Mouse (Mus musculus): Measurements from ENCODE around the gene Ccdc51. TPM values are rescaled to one million over a fixed set of nuclear protein-coding genes. Genes with fewer than 3 reads are reported as not detected.
A peak's percentile ranks its signal among the peaks of the same experiment; 100 is the strongest.

Gene Ccdc51
- polyA plus RNA-seq, 1 experiment from 2014 or later = 14.3 TPM

DNA sequence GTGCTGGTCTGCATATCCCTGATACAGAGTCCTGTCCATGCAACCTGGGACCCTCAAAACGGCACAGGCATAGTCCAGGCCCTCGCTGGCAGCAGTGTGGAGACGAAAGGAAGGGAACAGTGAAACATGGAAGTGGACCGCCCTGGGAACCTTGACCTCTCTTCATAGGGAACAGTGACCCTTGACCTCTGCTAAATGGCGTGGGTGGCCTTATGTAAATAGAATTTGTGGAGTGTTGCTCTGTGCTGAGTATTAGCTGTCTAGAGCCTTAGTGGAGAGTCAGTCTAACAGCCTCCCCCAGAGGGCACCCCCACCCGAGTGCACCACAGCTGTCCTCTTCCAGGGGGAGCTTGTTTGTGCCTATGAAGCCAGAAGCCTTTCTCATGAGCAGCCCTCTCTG, 10.5 kb downstream of the Ccdc51 start:
- H3K36me3 ChIP-seq (replicated peaks) = no peaks in the 10 kb centered on the region; the same call in 1 of the 2 replicates

DNA sequence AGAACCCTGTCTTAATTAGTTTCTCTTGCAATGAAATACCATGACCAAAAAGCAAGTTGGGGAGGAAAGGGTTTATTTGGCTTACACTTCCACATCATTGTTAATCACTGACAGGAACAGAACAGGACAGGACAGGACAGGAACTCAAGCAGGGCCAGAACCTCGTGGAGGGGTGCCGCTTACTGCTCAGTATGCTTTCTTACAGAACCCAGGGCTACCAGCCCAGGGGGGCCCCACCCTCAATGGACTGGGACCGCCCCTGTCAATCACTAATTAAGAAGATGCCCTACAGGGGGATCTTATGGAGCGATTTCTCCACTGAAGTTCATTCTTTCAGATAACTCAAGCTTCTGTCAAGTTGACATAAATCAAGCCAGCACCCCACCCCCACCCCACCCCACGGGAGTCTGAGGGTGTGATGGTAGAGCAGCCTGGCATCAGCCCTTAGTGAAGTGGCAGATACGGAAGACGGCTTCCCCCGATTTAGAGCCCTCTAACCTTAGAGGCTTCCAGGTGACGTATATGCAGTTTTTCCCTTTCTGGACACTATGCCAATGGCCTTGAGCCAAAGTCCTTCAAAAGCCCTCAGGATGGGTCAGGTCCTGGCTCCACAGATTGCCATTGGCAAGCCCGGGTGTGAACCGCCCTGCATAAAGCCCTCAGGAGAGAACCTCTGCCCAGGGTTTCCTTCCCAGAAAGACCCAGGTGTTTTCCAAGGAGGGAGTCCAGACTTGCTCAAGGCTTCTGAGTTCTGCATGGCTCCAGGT, 11.7 kb downstream of the Ccdc51 start:
- H3K4me2 ChIP-seq = peak overlapping the region; percentile 85
- no peaks in the 10 kb centered on the region for H3K27me3 ChIP-seq (replicated peaks)
- H3K27ac ChIP-seq = peak overlapping the region; percentile 99
- peak overlapping the region; percentile 87 for H3K9ac ChIP-seq
- peaks cover 42% of the 10 kb centered on the region for H3K4me1 ChIP-seq
- 20% methylated on average over 11 of the region's 11 CpGs for WGBS
- peak overlapping the region; percentile 83 for H3K4me3 ChIP-seq
- ATAC-seq (replicated peaks) = no peak
- no peaks in the 10 kb centered on the region for H3K9me3 ChIP-seq
- H3K36me3 ChIP-seq (replicated peaks) = no peaks in the 10 kb centered on the region; the same call in 1 of the 2 replicates

More for the DNA sequence above, 10.5 kb downstream of the Ccdc51 start:
- Histone ChIP-seq H3K27me3 (replicated peaks) (no peaks in the 10 kb centered on the region), H3K27ac (no peak overlapping the region), H3K4me3 (no peak overlapping the region), H3K4me1 (peaks cover 30% of the 10 kb centered on the region), H3K9me3 (no peaks in the 10 kb centered on the region), H3K4me2 (no peak overlapping the region), H3K9ac (no peak overlapping the region)
- WGBS = 38% methylated on average over 6 of the region's 6 CpGs
- no peak for ATAC-seq (replicated peaks)

DNA sequence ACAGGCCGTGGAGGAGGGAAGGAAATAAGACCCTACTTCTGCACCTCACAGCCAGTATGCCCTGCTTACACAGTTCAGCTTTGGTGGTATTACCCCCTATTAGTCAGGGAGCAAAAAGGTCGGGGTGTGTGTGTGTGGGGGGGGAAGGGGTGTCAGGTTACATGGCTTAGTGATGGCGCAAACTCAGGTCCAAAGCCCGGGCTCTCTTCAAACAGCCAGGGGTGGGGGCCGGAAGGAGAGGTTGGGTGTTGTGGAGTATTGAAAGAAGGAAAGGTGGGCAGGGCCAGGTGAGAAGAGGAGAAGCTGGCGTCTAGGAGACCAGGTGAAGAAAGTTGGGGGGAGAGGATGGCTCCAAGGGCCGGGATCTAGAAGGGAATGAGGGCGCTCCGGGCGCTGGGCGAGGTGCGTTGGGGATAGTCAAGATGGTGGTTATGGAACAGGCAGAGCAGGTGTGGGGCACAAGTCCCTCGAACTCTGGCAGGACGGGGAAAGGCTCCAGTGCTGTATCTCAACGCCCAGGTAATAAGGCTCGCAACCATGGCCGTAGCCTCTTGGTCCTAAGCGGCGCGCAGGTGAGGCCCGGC, 12.4 kb downstream of the Ccdc51 start:
- no peaks in the 10 kb centered on the region for H3K9me3 ChIP-seq
- H3K9ac ChIP-seq = peak overlapping the region; percentile 87
- peak overlapping the region; percentile 83 for H3K4me3 ChIP-seq
- WGBS = under 1% methylated on average over 21 of the region's 21 CpGs
- H3K4me2 ChIP-seq = peak overlapping the region; percentile 85
- peaks cover 2% of the 10 kb centered on the region; the same call in 1 of the 2 replicates for H3K36me3 ChIP-seq (replicated peaks)
- ATAC-seq (replicated peaks) = peak; percentile 2
- peaks cover 48% of the 10 kb centered on the region for H3K4me1 ChIP-seq
- peak overlapping the region; percentile 99 for H3K27ac ChIP-seq
- no peaks in the 10 kb centered on the region for H3K27me3 ChIP-seq (replicated peaks)

- Histone ChIP-seq H3K9me3 (no peaks in the 10 kb centered on the region), H3K36me3 (replicated peaks) (peaks cover 2% of the 10 kb centered on the region; the same call in 1 of the 2 replicates), H3K9ac (peak within 1 kb of the TSS; percentile 87), H3K27me3 (replicated peaks) (no peaks in the 10 kb centered on the region), H3K4me2 (peak within 1 kb of the TSS; percentile 85), H3K4me1 (peaks cover 49% of the 10 kb centered on the region), H3K4me3 (peak within 1 kb of the TSS; percentile 83), H3K27ac (peak within 1 kb of the TSS; percentile 99)
- ATAC-seq (replicated peaks) = peak; percentile 70
- WGBS = under 1% methylated on average over 86 of the region's 102 CpGs
These were observed 13.1 kb downstream of the Ccdc51 start, which contains the start of gene Plxnb1 for GRCm38 (mm10) chr9:109095137-109095982. Gene Plxnb1, plus strand, starts transcription at chr9:109095389.

DNA sequence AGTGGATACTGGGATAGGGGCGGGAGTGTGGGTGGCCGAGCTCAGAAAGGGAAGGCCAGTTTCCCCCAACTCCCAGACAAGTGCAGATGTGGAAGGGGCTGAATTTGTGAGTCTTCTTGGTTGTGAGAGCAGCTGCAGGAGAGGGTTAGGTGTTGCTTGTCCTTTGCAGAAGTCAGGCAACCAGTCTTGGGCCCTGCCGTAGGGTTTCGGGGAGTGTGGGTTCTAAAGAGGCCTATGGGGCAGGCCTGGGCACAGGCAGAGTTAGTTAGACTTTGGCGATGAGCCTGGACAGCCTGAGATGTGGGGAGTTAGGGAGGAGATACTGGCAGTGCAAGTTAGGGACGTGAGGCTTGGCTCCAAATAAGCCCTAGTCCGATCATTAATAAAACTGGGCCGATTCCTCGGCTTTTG, 14.0 kb downstream of the Ccdc51 start:
- no peak; the same call in 1 of the 2 replicates for ATAC-seq (replicated peaks)
- H3K27ac ChIP-seq = peak overlapping the region; percentile 99
- peak overlapping the region; percentile 83 for H3K4me3 ChIP-seq
- peak overlapping the region; percentile 87 for H3K9ac ChIP-seq
- WGBS = 5% methylated on average over 9 of the region's 9 CpGs
- H3K27me3 ChIP-seq (replicated peaks) = no peaks in the 10 kb centered on the region
- peaks cover 49% of the 10 kb centered on the region for H3K4me1 ChIP-seq
- H3K36me3 ChIP-seq (replicated peaks) = peaks cover 2% of the 10 kb centered on the region; the same call in 1 of the 2 replicates
- H3K9me3 ChIP-seq = no peaks in the 10 kb centered on the region
- H3K4me2 ChIP-seq = peak overlapping the region; percentile 85

DNA sequence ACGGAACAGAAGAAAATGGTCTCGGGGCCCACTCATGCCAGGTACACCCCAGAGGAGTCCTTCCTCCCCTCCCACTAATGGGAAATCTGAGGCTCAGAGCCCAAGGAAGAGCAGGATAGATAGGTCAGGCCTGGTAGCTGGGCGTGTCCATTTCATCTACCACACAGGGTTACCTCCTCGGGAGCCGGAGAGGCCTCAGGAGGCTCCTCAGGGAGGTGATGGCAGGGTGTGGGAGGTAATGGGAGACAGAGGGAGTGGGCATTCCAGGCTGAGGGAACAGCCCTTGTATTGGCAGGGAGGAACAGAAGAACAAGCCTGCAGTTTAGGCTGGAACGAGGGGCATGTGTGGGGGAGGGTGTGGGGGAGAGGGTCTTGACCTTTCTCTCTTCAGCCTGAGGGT, 14.6 kb downstream of the Ccdc51 start:
- 6% methylated on average over 6 of the region's 6 CpGs for WGBS
- Histone ChIP-seq H3K4me1 (peaks cover 49% of the 10 kb centered on the region), H3K4me3 (peak overlapping the region; percentile 83), H3K27me3 (replicated peaks) (no peaks in the 10 kb centered on the region), H3K36me3 (replicated peaks) (0 out of 2 replicates have a peak, but pooled peaks cover 2% of the 10 kb centered on the region), H3K27ac (peak overlapping the region; percentile 99), H3K9me3 (no peaks in the 10 kb centered on the region), H3K4me2 (peak overlapping the region; percentile 85), H3K9ac (peak overlapping the region; percentile 87)
- ATAC-seq (replicated peaks) = no peak

DNA sequence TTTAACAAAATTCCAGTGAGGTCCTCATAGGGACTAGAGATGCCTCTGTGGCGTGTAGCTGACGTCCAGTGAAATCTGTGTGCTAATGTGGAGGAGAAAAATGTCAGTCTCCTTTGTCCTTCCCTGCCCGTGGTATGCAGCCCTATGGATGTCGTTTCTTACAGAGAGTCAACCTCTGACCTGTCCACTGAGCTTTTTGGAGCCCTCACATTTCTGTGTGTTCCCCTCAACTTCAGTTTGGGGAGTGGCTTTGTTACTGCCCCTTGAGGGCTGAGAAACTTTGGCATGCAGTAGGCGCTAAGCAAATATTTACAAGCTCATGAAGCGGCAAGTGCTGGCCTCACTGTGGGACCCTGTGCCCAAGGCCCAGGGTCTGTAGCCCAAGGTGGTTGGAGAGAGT, 15.0 kb downstream of the Ccdc51 start:
- no peak for ATAC-seq (replicated peaks)
- H3K4me3 ChIP-seq = peak overlapping the region; percentile 83
- peaks cover 6% of the 10 kb centered on the region; the same call in 1 of the 2 replicates for H3K36me3 ChIP-seq (replicated peaks)
- H3K9me3 ChIP-seq = no peaks in the 10 kb centered on the region
- WGBS = 11% methylated on average over 6 of the region's 6 CpGs
- H3K27ac ChIP-seq = peak overlapping the region; percentile 99
- H3K27me3 ChIP-seq (replicated peaks) = no peaks in the 10 kb centered on the region
- H3K9ac ChIP-seq = peak overlapping the region; percentile 87
- H3K4me1 ChIP-seq = peaks cover 49% of the 10 kb centered on the region
- H3K4me2 ChIP-seq = peak overlapping the region; percentile 85

GRCm38 (mm10) chr9:109097831-109098230, 15.5 kb downstream of the Ccdc51 start:
- H3K9me3 ChIP-seq = no peaks in the 10 kb centered on the region
- H3K9ac ChIP-seq = peak overlapping the region; percentile 18; the same call in 1 of the 2 replicates
- H3K4me3 ChIP-seq = peak overlapping the region; percentile 83
- ATAC-seq (replicated peaks) = no peak
- peaks cover 49% of the 10 kb centered on the region for H3K4me1 ChIP-seq
- peaks cover 10% of the 10 kb centered on the region; the same call in 1 of the 2 replicates for H3K36me3 ChIP-seq (replicated peaks)
- 48% methylated on average over 5 of the region's 5 CpGs for WGBS
- peak overlapping the region; percentile 99 for H3K27ac ChIP-seq
- peak overlapping the region; percentile 85 for H3K4me2 ChIP-seq
- H3K27me3 ChIP-seq (replicated peaks) = no peaks in the 10 kb centered on the region

GRCm38 (mm10) chr9:109098366-109098765, 16.1 kb downstream of the Ccdc51 start:
- H3K36me3 ChIP-seq (replicated peaks) = peaks cover 11% of the 10 kb centered on the region; the same call in 1 of the 2 replicates
- H3K4me3 ChIP-seq = peak overlapping the region; percentile 83; the same call in 1 of the 2 replicates
- peaks cover 49% of the 10 kb centered on the region for H3K4me1 ChIP-seq
- peak overlapping the region; percentile 85 for H3K4me2 ChIP-seq
- no peak for ATAC-seq (replicated peaks)
- H3K9ac ChIP-seq = peak overlapping the region; percentile 18
- 82% methylated on average over 8 of the region's 8 CpGs for WGBS
- no peaks in the 10 kb centered on the region for H3K9me3 ChIP-seq
- H3K27me3 ChIP-seq (replicated peaks) = no peaks in the 10 kb centered on the region
- peak overlapping the region; percentile 99 for H3K27ac ChIP-seq

GRCm38 (mm10) chr9:109098969-109099368, 16.7 kb downstream of the Ccdc51 start:
- Histone ChIP-seq H3K27ac (peak overlapping the region; percentile 99), H3K36me3 (replicated peaks) (peaks cover 11% of the 10 kb centered on the region; the same call in 1 of the 2 replicates), H3K4me2 (peak overlapping the region; percentile 85), H3K9ac (peak overlapping the region; percentile 2; the same call in 1 of the 2 replicates), H3K4me1 (peaks cover 45% of the 10 kb centered on the region), H3K27me3 (replicated peaks) (no peaks in the 10 kb centered on the region), H3K9me3 (no peaks in the 10 kb centered on the region), H3K4me3 (no peak overlapping the region; the same call in 1 of the 2 replicates)
- 51% methylated on average over 6 of the region's 6 CpGs for WGBS
- ATAC-seq (replicated peaks) = no peak

GRCm38 (mm10) chr9:109100307-109100928, 18.1 kb downstream of the Ccdc51 start:
- H3K4me1 ChIP-seq = peaks cover 44% of the 10 kb centered on the region
- 91% methylated on average over 20 of the region's 20 CpGs for WGBS
- ATAC-seq (replicated peaks) = no peak

More at GRCm38 (mm10) chr9:109100307-109100928, 18.1 kb downstream of the Ccdc51 start:
- Histone ChIP-seq H3K27me3 (replicated peaks) (no peaks in the 10 kb centered on the region), H3K27ac (no peak overlapping the region), H3K9me3 (no peaks in the 10 kb centered on the region), H3K36me3 (replicated peaks) (peaks cover 17% of the 10 kb centered on the region), H3K4me3 (no peak overlapping the region), H3K4me2 (no peak overlapping the region), H3K9ac (no peak overlapping the region)
